Mouse (Mus musculus) liver, embryonic 13.5 days (tissue): ENCODE measurements around the gene Zbtb8a. TPM values are rescaled to one million over a fixed set of nuclear protein-coding genes. Genes with fewer than 3 reads are reported as not detected.

Experiments used
- ATAC-seq: fragments of 200-750 bp; cut with Nextera tagmentation; 2 replicates; pipeline ENCODE4 v1.8.0; 2017; ENCODE audit warnings: low read depth, mild to moderate bottlenecking, moderate number of reproducible peaks, moderate library complexity
- DNase-seq: peaks from one replicate; pipeline ENCODE4 v3.0.0; 2022
- H3K27ac ChIP-seq: fragments of 300-500 bp; sonication (generic); 2 replicates; pipeline ENCODE4 v1.5.1; 2015; ENCODE audit warnings: moderate library complexity, mild to moderate bottlenecking, inconsistent platforms
- H3K27me3 ChIP-seq: fragments of 300-500 bp; sonication (generic); 2 replicates; pipeline ENCODE4 v1.6.1; 2015; ENCODE audit warnings: mild to moderate bottlenecking, inconsistent platforms
- H3K36me3 ChIP-seq: fragments of 300-500 bp; sonication (generic); 2 replicates; pipeline ENCODE4 v1.6.1; 2015; ENCODE audit warnings: mild to moderate bottlenecking, inconsistent platforms
- H3K4me1 ChIP-seq: fragments of 300-500 bp; sonication (generic); replicated peaks from 2 replicates; pipeline ENCODE4 v1.6.1; 2015; ENCODE audit warnings: inconsistent platforms
- H3K4me2 ChIP-seq: fragments of 300-500 bp; sonication (generic); 2 replicates; pipeline ENCODE4 v1.6.1; 2015; ENCODE audit warnings: inconsistent platforms, mild to moderate bottlenecking, moderate library complexity
- H3K4me3 ChIP-seq: fragments of 300-500 bp; sonication (generic); replicated peaks from 2 replicates; pipeline ENCODE4 v1.5.1; 2015; ENCODE audit warnings: mild to moderate bottlenecking, inconsistent platforms
- H3K9ac ChIP-seq: fragments of 300-500 bp; sonication (generic); 2 replicates; pipeline ENCODE4 v1.6.1; 2015; ENCODE audit warnings: mild to moderate bottlenecking, inconsistent platforms
- H3K9me3 ChIP-seq: fragments of 300-500 bp; sonication (generic); replicated peaks from 2 replicates; pipeline ENCODE4 v1.6.1; 2016; ENCODE audit warnings: inconsistent platforms
- WGBS: fragments of 180-500 bp; shearing (Covaris S2); methylation state at CpG from one replicate; pipeline ENCODE4 v1.1.7; 2015; ENCODE audit not compliant: insufficient replicate concordance; 5-methylcytosine and 5-hydroxymethylcytosine counted together
- polyA plus RNA-seq: library from polyadenylated mRNA; unstranded; fragments of >200 nt; fragmentation: Nextera tagmentation; extraction: Ambion mirVana; gene quantifications from 2 replicates; pipeline ENCODE4 v1.2.1, GENCODE M21; 2015

Gene Zbtb8a
- polyA plus RNA-seq, 1 experiment from 2014 or later, result 2.4 TPM

- Histone ChIP-seq H3K4me2 (peak overlapping the region; percentile 83), H3K27ac (no peak overlapping the region), H3K9me3 (no peaks in the 10 kb centered on the region), H3K4me1 (peaks cover 56% of the 10 kb centered on the region), H3K27me3 (no peaks in the 10 kb centered on the region), H3K36me3 (peaks cover 59% of the 10 kb centered on the region), H3K9ac (peak overlapping the region; percentile 89), H3K4me3 (peak overlapping the region; percentile 90)
- no peak for ATAC-seq
- DNase-seq, result no peak
- WGBS, result 55% methylated on average over 1 of the region's 1 CpGs
Measured at GRCm38 (mm10) chr4:129332846-129333245, 45.1 kb downstream of the Zbtb8a start.

- no peak for DNase-seq
- Histone ChIP-seq H3K9ac (no peak overlapping the region), H3K4me1 (peaks cover 15% of the 10 kb centered on the region), H3K4me2 (no peak overlapping the region), H3K36me3 (peaks cover 88% of the 10 kb centered on the region), H3K9me3 (no peaks in the 10 kb centered on the region), H3K4me3 (no peak overlapping the region), H3K27me3 (no peaks in the 10 kb centered on the region), H3K27ac (no peak overlapping the region)
- no peak for ATAC-seq
- 74% methylated on average over 1 of the region's 1 CpGs for WGBS
Measured at GRCm38 (mm10) chr4:129326191-129326590, 51.7 kb downstream of the Zbtb8a start.

GRCm38 (mm10) chr4:129324756-129325155 is 53.2 kb downstream of the Zbtb8a start:
- H3K36me3 ChIP-seq, result peaks cover 88% of the 10 kb centered on the region
- no peaks in the 10 kb centered on the region for H3K27me3 ChIP-seq
- H3K4me1 ChIP-seq, result peaks cover 5% of the 10 kb centered on the region; the same call in 1 of the 2 replicates
- no peaks in the 10 kb centered on the region for H3K9me3 ChIP-seq
- WGBS, result 94% methylated on average over 1 of the region's 1 CpGs
- no peak overlapping the region for H3K4me2 ChIP-seq
- no peak for ATAC-seq
- H3K27ac ChIP-seq, result no peak overlapping the region
- no peak overlapping the region for H3K4me3 ChIP-seq
- no peak overlapping the region for H3K9ac ChIP-seq
- no peak for DNase-seq

GRCm38 (mm10) chr4:129323491-129323890 is 54.4 kb downstream of the Zbtb8a start:
- WGBS, result 83% methylated on average over 1 of the region's 1 CpGs
- DNase-seq, result no peak
- H3K36me3 ChIP-seq, result peaks cover 88% of the 10 kb centered on the region

GRCm38 (mm10) chr4:129322042-129322441 is 55.9 kb downstream of the Zbtb8a start:
- Histone ChIP-seq H3K27ac (no peak overlapping the region), H3K4me2 (no peak overlapping the region), H3K4me3 (no peak overlapping the region), H3K27me3 (no peaks in the 10 kb centered on the region), H3K4me1 (peaks cover 5% of the 10 kb centered on the region; the same call in 1 of the 2 replicates), H3K36me3 (peaks cover 88% of the 10 kb centered on the region), H3K9ac (no peak overlapping the region), H3K9me3 (no peaks in the 10 kb centered on the region)
- 90% methylated on average over 5 of the region's 5 CpGs for whole genome bisulfite sequencing
- DNase-seq (no peak), ATAC-seq (no peak)

More at GRCm38 (mm10) chr4:129323491-129323890, 54.4 kb downstream of the Zbtb8a start:
- no peak overlapping the region for H3K27ac ChIP-seq
- H3K9me3 ChIP-seq, result no peaks in the 10 kb centered on the region
- no peak overlapping the region for H3K9ac ChIP-seq
- H3K27me3 ChIP-seq, result no peaks in the 10 kb centered on the region
- no peak overlapping the region for H3K4me3 ChIP-seq
- peaks cover 5% of the 10 kb centered on the region; the same call in 1 of the 2 replicates for H3K4me1 ChIP-seq
- H3K4me2 ChIP-seq, result no peak overlapping the region
- no peak for ATAC-seq

GRCm38 (mm10) chr4:129320876-129321275 is 57.0 kb downstream of the Zbtb8a start:
- peaks cover 88% of the 10 kb centered on the region for H3K36me3 ChIP-seq
- DNase-seq (no peak), ATAC-seq (no peak)
- 83% methylated on average over 1 of the region's 1 CpGs for whole genome bisulfite sequencing
- no peaks in the 10 kb centered on the region for H3K4me1 ChIP-seq
- H3K9me3 ChIP-seq, result no peaks in the 10 kb centered on the region
- no peak overlapping the region for H3K27ac ChIP-seq
- no peak overlapping the region for H3K9ac ChIP-seq
- H3K27me3 ChIP-seq, result no peaks in the 10 kb centered on the region
- H3K4me3 ChIP-seq, result no peak overlapping the region
- no peak overlapping the region for H3K4me2 ChIP-seq

GRCm38 (mm10) chr4:129313886-129314285 is 64.0 kb downstream of the Zbtb8a start:
- ATAC-seq, result no peak
- Histone ChIP-seq H3K36me3 (peaks cover 94% of the 10 kb centered on the region), H3K27me3 (no peaks in the 10 kb centered on the region), H3K4me3 (no peak overlapping the region), H3K9ac (no peak overlapping the region), H3K9me3 (no peaks in the 10 kb centered on the region), H3K4me1 (peaks cover 4% of the 10 kb centered on the region; the same call in 1 of the 2 replicates), H3K27ac (no peak overlapping the region), H3K4me2 (no peak overlapping the region)
- WGBS, result 69% methylated on average over 3 of the region's 3 CpGs
- DNase-seq, result no peak

- Histone ChIP-seq H3K27me3 (no peaks in the 10 kb centered on the region), H3K9me3 (no peaks in the 10 kb centered on the region), H3K4me1 (peaks cover 25% of the 10 kb centered on the region), H3K4me3 (no peak overlapping the region), H3K9ac (no peak overlapping the region), H3K27ac (no peak overlapping the region), H3K4me2 (no peak overlapping the region), H3K36me3 (peaks cover 69% of the 10 kb centered on the region)
- DNase-seq (no peak), ATAC-seq (no peak)
- WGBS, result 69% methylated on average over 1 of the region's 1 CpGs
Measured at GRCm38 (mm10) chr4:129307936-129308335, 70.0 kb downstream of the Zbtb8a start.

GRCm38 (mm10) chr4:129304306-129304705 is 73.6 kb downstream of the Zbtb8a start:
- WGBS, result 10% methylated on average over 1 of the region's 1 CpGs
- no peak overlapping the region for H3K9ac ChIP-seq
- H3K4me2 ChIP-seq, result no peak overlapping the region
- peaks cover 38% of the 10 kb centered on the region for H3K36me3 ChIP-seq
- DNase-seq (no peak), ATAC-seq (peak; percentile 73)
- H3K4me1 ChIP-seq, result peaks cover 25% of the 10 kb centered on the region
- H3K27ac ChIP-seq, result no peak overlapping the region; the same call in 1 of the 2 replicates
- no peaks in the 10 kb centered on the region for H3K9me3 ChIP-seq
- H3K27me3 ChIP-seq, result no peaks in the 10 kb centered on the region
- no peak overlapping the region for H3K4me3 ChIP-seq

- no peaks in the 10 kb centered on the region for H3K27me3 ChIP-seq
- H3K36me3 ChIP-seq, result peaks cover 33% of the 10 kb centered on the region
- H3K27ac ChIP-seq, result no peak overlapping the region; the same call in 1 of the 2 replicates
- H3K4me1 ChIP-seq, result peaks cover 25% of the 10 kb centered on the region
- DNase-seq, result no peak
- no peak overlapping the region for H3K9ac ChIP-seq
- ATAC-seq, result no peak
- no peak overlapping the region for H3K4me3 ChIP-seq
- H3K4me2 ChIP-seq, result no peak overlapping the region
- H3K9me3 ChIP-seq, result no peaks in the 10 kb centered on the region
- WGBS, result 80% methylated on average over 9 of the region's 9 CpGs
Measured at GRCm38 (mm10) chr4:129303816-129304215, 74.1 kb downstream of the Zbtb8a start.
